Mouse (Mus musculus) adrenal gland, adult 8-10 months (tissue): ENCODE data around the gene Uox. TPM values are rescaled to one million over a fixed set of nuclear protein-coding genes. Genes with fewer than 3 reads are reported as not detected.

Experiments
- DNase-seq: peaks from one replicate; pipeline ENCODE4 v3.0.0; 2022
- total RNA-seq, 4 experiments: library from RNA; stranded (reverse); gene quantifications; 2 replicates each; pipeline ENCODE4 v1.2.4; 2022

The Uox gene
- total RNA-seq, 4 experiments from 2014 or later, result 0.23 to 0.70 TPM; not detected in 2

DNA sequence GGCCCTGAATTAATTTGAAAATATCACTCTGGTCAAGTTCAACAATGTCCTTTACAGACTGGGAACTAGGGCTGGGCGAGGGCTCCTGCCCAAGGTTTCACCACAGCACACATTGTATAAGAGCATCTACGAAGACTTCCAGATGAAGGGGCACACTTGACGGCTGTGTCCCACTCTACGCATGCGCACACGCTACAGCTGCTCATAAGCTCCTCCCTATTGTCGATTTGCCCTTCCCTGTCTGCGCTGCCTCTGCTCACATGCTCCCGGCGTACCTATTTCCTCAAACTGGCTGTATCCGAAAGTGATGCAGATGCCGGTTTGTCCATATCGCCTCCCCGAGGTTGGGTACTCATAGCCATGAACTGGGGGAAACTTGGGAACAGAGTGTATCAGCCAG lies 16.4 kb downstream of the Uox start:
- no peak for DNase-seq

- no peak for DNase-seq
These were observed 19.3 kb downstream of the Uox start for GRCm38 (mm10) chr3:146589523-146589922.

DNA sequence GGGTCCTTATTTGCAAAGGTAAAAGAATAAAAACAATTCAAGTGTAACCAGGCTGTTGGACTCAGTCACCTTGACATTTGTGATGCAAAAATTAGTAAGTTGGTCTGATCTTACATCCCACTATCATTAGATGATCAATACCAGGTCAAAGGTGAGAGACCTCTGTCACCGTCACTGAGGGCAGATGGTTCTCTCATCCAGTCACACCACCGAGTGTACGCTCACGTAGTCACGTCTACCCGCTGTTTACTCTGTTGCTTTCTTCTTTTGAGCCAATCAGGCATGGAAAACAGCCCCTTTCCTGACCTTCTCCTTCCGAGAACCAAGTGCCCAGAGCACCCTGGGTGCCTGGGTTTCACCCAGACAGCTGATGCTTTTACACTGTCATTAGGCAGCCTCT lies 20.9 kb downstream of the Uox start:
- no peak for DNase-seq

DNA sequence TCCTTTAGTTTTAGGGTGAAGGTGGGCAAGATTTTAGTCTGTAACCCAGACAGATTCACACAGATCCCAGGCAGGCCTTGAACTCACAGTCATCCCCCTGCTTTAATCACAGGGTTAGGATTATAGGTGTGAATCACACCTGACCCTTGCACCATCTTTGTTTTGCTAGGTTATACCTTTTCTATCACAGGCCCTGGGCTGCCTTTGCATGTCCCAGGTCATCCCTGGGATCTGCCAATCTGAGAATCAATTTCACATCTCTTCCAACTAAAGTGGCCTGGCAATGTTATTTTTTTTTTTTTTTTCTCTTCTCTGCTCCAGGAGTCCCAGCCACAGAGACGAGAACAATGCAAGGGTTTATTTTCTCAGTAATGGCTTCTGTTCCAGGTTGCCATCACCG lies 21.4 kb downstream of the Uox start:
- DNase-seq, result no peak

DNA sequence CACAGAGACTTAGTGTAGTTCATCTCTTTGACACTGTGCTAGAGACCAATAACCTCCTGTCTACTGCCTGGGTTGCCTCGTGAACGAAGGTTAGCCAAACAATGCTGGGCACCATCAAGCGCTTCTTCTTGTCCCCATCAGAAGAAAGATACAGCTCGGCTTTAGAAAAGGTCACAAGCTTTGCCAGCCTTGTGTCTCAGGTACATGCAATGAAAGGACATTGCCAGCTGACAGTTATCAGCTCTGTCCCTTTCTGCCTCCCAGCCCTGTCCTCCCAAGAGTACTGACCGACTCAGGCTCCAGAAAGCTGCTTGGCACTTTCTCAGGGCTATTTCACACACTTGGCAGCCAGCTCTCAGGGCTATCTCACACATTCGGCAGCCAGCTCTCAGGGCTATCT lies 25.2 kb downstream of the Uox start:
- DNase-seq, result no peak

DNA sequence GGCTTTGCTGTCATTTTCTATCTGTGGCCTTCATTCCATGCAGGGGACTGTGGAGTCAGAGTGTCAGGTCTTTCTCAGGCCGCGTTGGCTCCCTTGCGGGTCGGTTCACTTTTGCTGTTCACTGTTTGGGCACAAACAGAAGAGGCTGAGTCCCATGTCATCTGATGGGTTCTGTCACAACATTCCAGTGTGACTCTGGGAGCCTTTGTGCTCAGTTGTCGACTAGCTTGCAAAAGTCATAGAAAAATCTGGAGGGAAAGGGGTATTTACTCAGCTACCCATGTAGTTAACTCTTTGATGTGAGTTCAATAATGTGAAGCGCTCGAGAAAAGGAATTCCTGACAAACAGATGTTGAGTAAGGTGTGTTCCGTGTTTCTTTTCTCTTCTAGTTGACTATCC lies 26.2 kb downstream of the Uox start:
- DNase-seq, result no peak

DNA sequence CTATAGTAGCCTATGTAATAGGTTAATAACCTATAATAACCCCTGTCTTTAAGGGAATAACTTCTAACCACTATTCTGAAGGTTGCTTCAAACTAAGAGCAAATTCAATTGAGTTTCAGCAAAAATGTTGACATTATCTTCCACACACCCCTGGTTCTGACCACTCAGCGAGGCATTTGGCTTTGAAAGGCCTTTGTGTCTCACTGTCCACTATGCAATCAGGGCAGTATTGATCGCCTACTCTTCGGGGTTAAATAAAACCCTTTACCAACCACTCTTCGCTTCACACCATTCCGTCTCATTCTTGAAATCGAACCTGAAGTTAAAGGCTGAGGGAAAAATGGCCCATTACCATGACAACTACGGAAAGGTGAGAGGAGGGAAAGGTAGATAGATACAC lies 26.6 kb downstream of the Uox start:
- no peak for DNase-seq

GRCm38 (mm10) chr3:146598411-146598810 lies 28.2 kb downstream of the Uox start:
- DNase-seq, result no peak

- DNase-seq, result no peak
These were observed 29.1 kb downstream of the Uox start for GRCm38 (mm10) chr3:146599198-146599900.

DNA sequence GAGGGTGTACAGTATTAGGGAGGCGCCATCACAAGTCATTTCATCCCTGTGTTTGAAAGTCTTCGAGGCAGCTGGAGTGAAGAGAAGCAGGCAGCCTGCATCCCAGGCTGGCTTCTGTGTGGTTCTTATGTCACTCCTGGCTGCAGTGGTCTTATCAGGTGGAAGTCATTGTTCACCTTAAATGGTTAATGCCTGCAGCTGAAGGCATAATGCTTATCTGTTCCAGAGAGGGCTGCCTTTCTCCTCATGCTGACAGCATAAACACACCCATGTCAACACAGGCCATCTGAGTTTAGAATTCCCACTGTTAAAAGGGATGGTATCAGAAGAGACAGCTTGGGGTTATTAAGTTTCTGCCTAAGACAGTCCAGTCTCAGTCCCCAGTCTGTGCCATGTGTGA lies 31.0 kb downstream of the Uox start:
- no peak for DNase-seq

DNA sequence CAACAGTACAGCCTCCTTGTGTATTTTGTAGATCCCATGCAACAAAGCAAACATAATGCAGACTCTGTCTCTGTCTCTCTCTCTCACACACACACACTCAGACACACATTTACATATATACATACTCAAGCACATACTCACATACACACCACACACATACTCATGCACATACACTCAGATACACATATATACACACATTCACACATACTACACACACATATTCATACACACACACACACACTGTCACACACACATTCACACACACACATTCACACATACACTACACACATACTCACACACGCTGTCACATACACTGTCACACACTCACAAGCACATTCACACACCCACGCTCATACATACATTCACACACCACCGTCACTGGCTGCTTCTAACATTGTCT lies 32.3 kb downstream of the Uox start:
- no peak for DNase-seq

DNA sequence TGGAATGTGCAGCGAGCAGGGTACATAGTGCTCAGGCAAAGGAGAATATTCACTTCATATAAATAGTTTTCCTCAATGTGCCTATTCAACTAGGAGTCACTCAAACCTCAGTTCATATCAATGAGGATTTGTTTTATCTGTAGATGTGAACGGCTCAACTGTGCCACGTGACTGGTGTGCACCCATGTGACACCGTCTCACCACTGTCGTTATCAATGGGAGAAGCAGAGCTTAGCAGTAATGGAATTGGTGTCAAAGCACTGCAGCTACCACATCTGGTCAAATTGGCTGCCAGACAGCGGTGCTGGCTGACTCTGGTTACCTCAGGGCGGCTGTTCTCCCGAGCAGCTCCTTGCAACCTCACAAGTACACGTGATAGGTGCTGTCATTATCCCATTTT lies 34.4 kb downstream of the Uox start:
- no peak for DNase-seq

DNA sequence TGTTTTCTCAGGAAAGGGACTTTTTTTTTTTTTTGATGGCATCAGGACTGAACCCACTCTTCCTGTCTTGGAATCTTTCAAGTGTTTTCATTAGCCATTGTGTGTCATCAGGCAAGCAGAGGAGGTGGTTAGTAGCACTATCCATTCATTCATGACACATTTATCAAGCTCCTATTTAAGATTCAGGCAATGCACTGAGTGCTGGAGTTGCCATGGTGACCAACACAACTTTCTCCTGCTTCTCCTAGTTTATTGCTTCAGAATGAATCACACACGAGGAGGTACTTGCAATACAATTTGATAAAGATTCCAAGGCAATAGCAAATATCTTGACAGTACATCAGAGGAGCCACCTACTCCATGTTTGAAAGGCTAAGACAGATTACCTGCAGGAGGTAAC lies 37.1 kb downstream of the Uox start:
- no peak for DNase-seq

DNA sequence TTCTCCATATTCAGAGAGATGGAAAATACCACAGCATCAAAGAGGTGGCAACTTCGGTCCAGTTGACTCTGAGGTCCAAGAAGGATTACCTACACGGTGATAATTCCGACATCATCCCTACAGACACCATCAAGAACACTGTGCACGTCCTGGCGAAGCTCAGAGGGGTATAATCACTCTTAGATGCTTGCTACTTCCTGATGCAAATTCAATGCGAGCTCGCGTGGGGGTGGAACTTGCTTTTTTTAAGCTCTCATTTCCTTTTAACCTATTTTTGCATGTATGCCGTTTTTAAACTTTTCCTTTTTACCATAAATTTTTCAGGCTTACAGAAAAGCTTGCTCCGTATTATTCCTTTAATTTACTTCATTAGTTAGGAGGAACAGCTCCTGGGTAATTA lies 40.1 kb downstream of the Uox start:
- DNase-seq, result no peak

DNA sequence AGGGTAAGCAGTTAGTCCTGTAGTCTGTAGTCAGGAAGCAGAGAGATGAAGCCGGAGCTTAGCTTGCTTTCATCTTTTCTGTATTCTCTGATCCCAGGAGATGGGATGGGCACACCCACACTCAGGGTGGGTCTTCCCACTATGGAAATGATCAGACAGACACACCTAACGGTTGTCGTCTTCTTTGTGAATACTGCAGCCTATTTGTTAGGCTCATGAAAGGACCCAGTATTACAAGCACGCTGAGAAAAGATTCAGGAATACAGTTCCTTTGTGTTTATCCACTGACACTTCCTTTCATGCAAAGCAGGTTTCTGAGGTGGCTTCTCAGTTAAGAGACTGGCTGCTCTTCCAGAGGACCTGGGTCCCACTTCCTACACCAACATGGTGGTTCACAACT lies 41.0 kb downstream of the Uox start:
- DNase-seq, result no peak

GRCm38 (mm10) chr3:146611821-146612220 lies 41.6 kb downstream of the Uox start:
- no peak for DNase-seq

GRCm38 (mm10) chr3:146615496-146615895 lies 45.3 kb downstream of the Uox start, which contains the start of gene Dnase2b:
Gene Dnase2b (minus strand): TSS chr3:146615596.
- DNase-seq, result no peak

- DNase-seq, result no peak
These were observed 46.5 kb downstream of the Uox start for GRCm38 (mm10) chr3:146616533-146617283.

DNA sequence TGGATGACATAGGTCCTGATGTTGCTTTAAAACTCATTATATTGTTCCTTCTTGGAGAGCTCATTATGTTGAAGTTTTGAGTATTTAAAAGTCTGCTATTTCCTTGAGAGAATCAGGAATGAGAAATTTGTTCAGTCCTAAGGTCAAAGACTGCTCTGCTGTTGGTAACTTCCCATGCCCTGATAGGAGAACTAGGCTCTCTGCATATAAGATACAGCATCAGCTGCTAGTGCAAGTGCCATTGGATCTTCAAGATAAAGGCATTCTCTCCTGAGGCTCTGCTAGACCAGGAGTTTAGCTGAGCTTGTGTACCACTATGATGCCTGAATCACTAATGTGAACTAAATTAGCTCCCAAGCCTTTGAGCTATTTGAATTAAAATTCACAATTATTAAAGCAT lies 47.7 kb downstream of the Uox start:
- no peak for DNase-seq

DNA sequence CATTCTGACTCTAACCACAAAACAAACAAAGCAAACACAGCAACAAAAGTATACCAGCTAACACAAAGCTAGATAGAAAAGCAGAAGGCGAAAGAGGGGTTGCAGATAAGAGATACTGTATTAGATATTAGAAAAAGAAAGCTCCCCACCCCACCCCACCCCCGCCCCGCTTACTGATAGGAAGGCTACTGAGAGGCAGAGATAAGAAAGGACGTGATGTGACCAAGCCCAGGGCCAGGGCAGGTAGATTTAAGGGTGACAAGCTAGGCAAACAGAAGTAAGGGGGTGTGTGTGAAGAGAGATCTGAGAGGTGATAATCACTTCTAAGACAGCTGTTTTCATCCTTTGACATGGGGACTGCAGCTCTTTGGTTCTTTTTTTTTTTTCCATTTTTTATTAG lies 48.1 kb downstream of the Uox start:
- DNase-seq, result no peak

- no peak for DNase-seq
These were observed 49.9 kb downstream of the Uox start for GRCm38 (mm10) chr3:146620101-146620500.

DNA sequence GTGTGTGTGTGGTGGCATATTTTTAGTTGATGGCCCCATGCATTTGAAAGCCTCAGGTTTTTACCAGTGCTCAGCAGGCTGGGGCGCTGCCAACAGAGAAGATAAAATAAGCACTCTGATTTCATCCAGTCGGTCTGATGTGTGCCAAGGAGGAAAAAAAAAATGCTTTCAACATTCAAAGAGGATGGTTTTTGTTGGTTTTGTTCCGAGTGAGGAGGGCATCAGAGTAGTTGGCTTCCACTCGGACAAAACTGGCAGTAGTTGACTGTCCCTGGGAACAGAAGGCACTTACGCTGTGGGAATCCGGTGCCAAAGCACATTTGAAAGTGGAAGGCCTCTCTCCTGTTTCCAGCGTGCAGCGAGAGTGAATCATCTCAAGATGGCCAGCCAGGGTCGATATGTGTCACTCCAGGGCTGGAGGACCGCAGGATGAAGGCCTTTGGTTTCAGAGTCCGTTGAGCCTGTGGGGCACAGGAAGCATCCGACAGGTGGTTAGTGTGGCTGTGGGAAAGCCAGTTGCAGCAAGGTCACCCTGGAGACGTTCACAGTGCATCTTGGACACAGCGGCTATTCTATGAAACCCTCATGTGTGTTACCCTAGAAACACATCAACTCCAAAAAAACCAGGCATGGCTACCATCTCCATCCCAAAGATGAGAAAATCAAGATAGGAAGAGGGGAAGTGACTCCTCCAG lies 50.5 kb downstream of the Uox start:
- peak; percentile 72 for DNase-seq

GRCm38 (mm10) chr3:146621966-146622365 lies 51.7 kb downstream of the Uox start:
- no peak for DNase-seq

DNA sequence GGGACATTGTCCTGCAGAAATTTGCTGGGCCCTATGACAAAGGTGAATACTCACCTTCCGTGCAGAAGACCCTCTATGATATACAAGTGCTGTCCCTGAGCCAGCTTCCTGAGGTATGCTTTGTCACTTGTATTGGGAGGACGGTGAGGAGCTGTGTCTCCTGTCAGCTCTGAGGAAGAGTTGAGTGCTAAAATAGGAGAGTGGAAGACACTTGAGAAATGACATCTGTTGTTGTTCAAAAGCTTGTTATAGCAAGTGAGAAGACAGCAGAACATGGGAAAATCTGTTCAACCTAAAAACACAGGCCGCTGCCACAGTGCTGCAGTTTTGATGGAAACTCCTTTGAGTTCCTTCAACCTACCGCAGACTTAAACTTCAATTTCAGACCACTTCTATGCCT lies 55.5 kb downstream of the Uox start:
- no peak for DNase-seq
